Mouse (Mus musculus) cerebellum, adult 2 months (tissue): ENCODE data around the gene Senp5.

ENCODE experiments used
- CTCF ChIP-seq: fragments of 200-500 bp; IDR thresholded peaks from 2 replicates; pipeline ENCODE4 v1.5.1; 2011; ENCODE audit warnings: low read depth, mild to moderate bottlenecking, control low read depth, low read length, moderate library complexity, borderline replicate concordance; ENCODE audit not compliant: insufficient read depth
- POLR2A ChIP-seq: fragments of 200-500 bp; IDR thresholded peaks from 2 replicates; pipeline ENCODE4 v1.6.1; 2011; ENCODE audit warnings: low read length, control low read depth, borderline replicate concordance; ENCODE audit not compliant: insufficient read depth

GRCm38 (mm10) chr16:31992039-31992438 is 11.0 kb downstream of the Senp5 start:
- no peak for TF ChIP-seq POLR2A
- no peak for TF ChIP-seq CTCF
